Mouse (Mus musculus) olfactory bulb, adult 2 months (tissue): ENCODE measurements around the gene Ulk4.

Experiments
- CTCF ChIP-seq: fragments of 200-500 bp; IDR thresholded peaks from 2 replicates; pipeline ENCODE4 v1.5.1; 2012; ENCODE audit warnings: low read depth, mild to moderate bottlenecking, low read length, moderate library complexity; ENCODE audit not compliant: insufficient read depth
- POLR2A ChIP-seq: fragments of 200-500 bp; IDR thresholded peaks from 2 replicates; pipeline ENCODE4 v1.6.1; 2012; ENCODE audit warnings: mild to moderate bottlenecking, low read depth, low read length, moderate library complexity; ENCODE audit not compliant: insufficient read depth

DNA sequence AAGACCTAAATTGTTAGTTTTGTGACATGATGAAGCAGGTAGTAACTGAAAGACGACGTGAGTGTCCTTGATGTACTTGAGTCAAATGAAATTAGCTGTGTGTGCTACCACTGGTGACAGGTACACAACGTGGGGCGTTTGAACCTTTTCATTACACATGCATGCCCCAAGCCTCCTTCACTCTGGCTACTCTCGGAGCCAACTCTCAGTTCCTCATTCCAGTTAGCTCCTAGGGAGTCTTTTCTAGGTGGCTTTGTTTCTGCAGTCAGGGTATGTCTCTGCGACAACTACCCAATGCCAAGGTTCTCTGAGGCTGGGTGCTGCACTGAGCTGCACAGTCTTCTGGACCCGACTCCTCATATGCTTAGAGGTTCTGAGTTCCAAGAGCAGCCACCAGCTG is 100.6 kb downstream of the Ulk4 start:
- TF ChIP-seq POLR2A (no peak), CTCF (no peak)
